Mouse (Mus musculus) CD4-positive, CD25-positive, alpha-beta regulatory T cell, adult 4 months (primary cell): ENCODE results near the gene Col18a1. TPM values are rescaled to one million over a fixed set of nuclear protein-coding genes. Genes with fewer than 3 reads are reported as not detected.

ENCODE experiments used
- ATAC-seq: one replicate; pipeline ENCODE4 v1.8.0; 2017
- polyA plus RNA-seq, 2 experiments: library from polyadenylated mRNA; unstranded; fragments of 100-300 nt; shearing (Covaris generic); gene quantifications; one replicate each; pipeline ENCODE4 v1.2.1; 2017

The Col18a1 gene
- polyA plus RNA-seq, 2 experiments from 2014 or later, result 0.16 TPM; not detected in 1

- no peak for ATAC-seq
Observed at GRCm38 (mm10) chr10:77182804-77183331, 16.5 kb upstream of the Col18a1 start.

GRCm38 (mm10) chr10:77180110-77180509 lies 13.8 kb upstream of the Col18a1 start:
- ATAC-seq, result no peak

- ATAC-seq, result no peak
Observed at GRCm38 (mm10) chr10:77178691-77179090, 12.3 kb upstream of the Col18a1 start.

GRCm38 (mm10) chr10:77170400-77170799 lies 4.1 kb upstream of the Col18a1 start:
- no peak for ATAC-seq

- ATAC-seq, result no peak
Observed at GRCm38 (mm10) chr10:77165318-77165945, 916 bp downstream of the Col18a1 start.

- no peak for ATAC-seq
Observed at GRCm38 (mm10) chr10:77164437-77165052, 1.8 kb downstream of the Col18a1 start.

- ATAC-seq, result no peak
Observed at GRCm38 (mm10) chr10:77164041-77164436, 2.3 kb downstream of the Col18a1 start.

- no peak for ATAC-seq
Observed at GRCm38 (mm10) chr10:77163392-77163977, 2.9 kb downstream of the Col18a1 start.

GRCm38 (mm10) chr10:77159573-77159972 lies 6.8 kb downstream of the Col18a1 start:
- no peak for ATAC-seq

- no peak for ATAC-seq
Observed at GRCm38 (mm10) chr10:77158948-77159347, 7.4 kb downstream of the Col18a1 start.

- no peak for ATAC-seq
Observed at GRCm38 (mm10) chr10:77157245-77158019, 8.9 kb downstream of the Col18a1 start.

- no peak for ATAC-seq
Observed at GRCm38 (mm10) chr10:77152178-77152621, 14.1 kb downstream of the Col18a1 start.

- no peak for ATAC-seq
Observed at GRCm38 (mm10) chr10:77151551-77152002, 14.8 kb downstream of the Col18a1 start.

- ATAC-seq, result no peak
Observed at GRCm38 (mm10) chr10:77150947-77151521, 15.3 kb downstream of the Col18a1 start.

GRCm38 (mm10) chr10:77150016-77150415 lies 16.3 kb downstream of the Col18a1 start:
- no peak for ATAC-seq

- ATAC-seq, result no peak
Observed at GRCm38 (mm10) chr10:77147545-77147944, 18.8 kb downstream of the Col18a1 start.

GRCm38 (mm10) chr10:77146901-77147463 lies 19.4 kb downstream of the Col18a1 start:
- ATAC-seq, result no peak

GRCm38 (mm10) chr10:77145946-77146345 lies 20.4 kb downstream of the Col18a1 start:
- ATAC-seq, result no peak

- ATAC-seq, result no peak
Observed at GRCm38 (mm10) chr10:77144372-77144771, 22.0 kb downstream of the Col18a1 start.

GRCm38 (mm10) chr10:77142328-77142727 lies 24.0 kb downstream of the Col18a1 start:
- ATAC-seq, result no peak

GRCm38 (mm10) chr10:77138304-77138703 lies 28.0 kb downstream of the Col18a1 start:
- ATAC-seq, result no peak

- no peak for ATAC-seq
Observed at GRCm38 (mm10) chr10:77136205-77136604, 30.1 kb downstream of the Col18a1 start.
